Mouse (Mus musculus): ENCODE results near the gene Cdc14a. TPM values are rescaled to one million over a fixed set of nuclear protein-coding genes. Genes with fewer than 3 reads are reported as not detected.

Cdc14a gene
- polyA plus RNA-seq, 1 experiment: 8.0 TPM

GRCm38 (mm10) chr3:116421121-116421520 lies 2.7 kb downstream of the Cdc14a start:
- Histone ChIP-seq H3K27ac (ENCODE audit: control insufficient read depth, insufficient read depth, low read length) (no peak overlapping the region), H3K4me1 (replicated peaks; ENCODE audit: control insufficient read depth, insufficient read depth, low read length) (peaks cover 3% of the 10 kb centered on the region; the same call in 1 of the 2 replicates), H3K27me3 (ENCODE audit: control insufficient read depth, insufficient read depth, low read length) (no peaks in the 10 kb centered on the region), H3K4me3 (ENCODE audit: control insufficient read depth, insufficient read depth, low read length) (no peak overlapping the region), H3K36me3 (ENCODE audit: control insufficient read depth, insufficient read depth, low read length) (no peaks in the 10 kb centered on the region)
- 97% methylated on average over 6 of the region's 6 CpGs for WGBS
- no peak for DNase-seq
- TF ChIP-seq POLR2A (IDR thresholded peaks at IDR 0.05; ENCODE audit: control insufficient read depth, extremely low read depth, insufficient read depth, low read length, poor library complexity) (no peak), CTCF (IDR thresholded peaks at IDR 0.05; ENCODE audit: borderline replicate concordance, control insufficient read depth, extremely low read depth, insufficient read depth, low read length, poor library complexity) (no peak)

GRCm38 (mm10) chr3:116419791-116420190 lies 4.0 kb downstream of the Cdc14a start:
- H3K4me3 ChIP-seq (ENCODE audit: control insufficient read depth, insufficient read depth, low read length): no peak overlapping the region
- no peaks in the 10 kb centered on the region for H3K27me3 ChIP-seq (ENCODE audit: control insufficient read depth, insufficient read depth, low read length)
- no peak for DNase-seq
- no peak for TF ChIP-seq POLR2A (IDR thresholded peaks at IDR 0.05; ENCODE audit: control insufficient read depth, extremely low read depth, insufficient read depth, low read length, poor library complexity)
- no peak for TF ChIP-seq CTCF (IDR thresholded peaks at IDR 0.05; ENCODE audit: borderline replicate concordance, control insufficient read depth, extremely low read depth, insufficient read depth, low read length, poor library complexity)
- WGBS: 96% methylated on average over 11 of the region's 11 CpGs
- no peaks in the 10 kb centered on the region for H3K36me3 ChIP-seq (ENCODE audit: control insufficient read depth, insufficient read depth, low read length)
- peaks cover 5% of the 10 kb centered on the region for H3K4me1 ChIP-seq (replicated peaks; ENCODE audit: control insufficient read depth, insufficient read depth, low read length)
- H3K27ac ChIP-seq (ENCODE audit: control insufficient read depth, insufficient read depth, low read length): no peak overlapping the region

- 92% methylated on average over 3 of the region's 3 CpGs for WGBS
- no peak overlapping the region for H3K4me3 ChIP-seq (ENCODE audit: control insufficient read depth, insufficient read depth, low read length)
Observed at GRCm38 (mm10) chr3:116414451-116414860, 9.4 kb downstream of the Cdc14a start.

GRCm38 (mm10) chr3:116412954-116413724 lies 10.7 kb downstream of the Cdc14a start:
- 74% methylated on average over 4 of the region's 4 CpGs for WGBS
- no peaks in the 10 kb centered on the region for H3K36me3 ChIP-seq (ENCODE audit: control insufficient read depth, insufficient read depth, low read length)
- no peak for TF ChIP-seq CTCF (IDR thresholded peaks at IDR 0.05; ENCODE audit: borderline replicate concordance, control insufficient read depth, extremely low read depth, insufficient read depth, low read length, poor library complexity)
- no peak for TF ChIP-seq POLR2A (IDR thresholded peaks at IDR 0.05; ENCODE audit: control insufficient read depth, extremely low read depth, insufficient read depth, low read length, poor library complexity)

More at GRCm38 (mm10) chr3:116414451-116414860, 9.4 kb downstream of the Cdc14a start:
- Histone ChIP-seq H3K27me3 (ENCODE audit: control insufficient read depth, insufficient read depth, low read length) (no peaks in the 10 kb centered on the region), H3K36me3 (ENCODE audit: control insufficient read depth, insufficient read depth, low read length) (no peaks in the 10 kb centered on the region), H3K4me1 (replicated peaks; ENCODE audit: control insufficient read depth, insufficient read depth, low read length) (peaks cover 2% of the 10 kb centered on the region; the same call in 1 of the 2 replicates), H3K27ac (ENCODE audit: control insufficient read depth, insufficient read depth, low read length) (no peak overlapping the region)
- no peak for DNase-seq
- TF ChIP-seq POLR2A (IDR thresholded peaks at IDR 0.05; ENCODE audit: control insufficient read depth, extremely low read depth, insufficient read depth, low read length, poor library complexity) (no peak), CTCF (IDR thresholded peaks at IDR 0.05; ENCODE audit: borderline replicate concordance, control insufficient read depth, extremely low read depth, insufficient read depth, low read length, poor library complexity) (no peak)

GRCm38 (mm10) chr3:116410051-116410450 lies 13.8 kb downstream of the Cdc14a start:
- whole genome bisulfite sequencing: 85% methylated on average over 7 of the region's 7 CpGs
- no peak for DNase-seq
- Histone ChIP-seq H3K27me3 (ENCODE audit: control insufficient read depth, insufficient read depth, low read length) (no peaks in the 10 kb centered on the region), H3K27ac (ENCODE audit: control insufficient read depth, insufficient read depth, low read length) (no peak overlapping the region), H3K4me1 (replicated peaks; ENCODE audit: control insufficient read depth, insufficient read depth, low read length) (no peaks in the 10 kb centered on the region), H3K36me3 (ENCODE audit: control insufficient read depth, insufficient read depth, low read length) (no peaks in the 10 kb centered on the region), H3K4me3 (ENCODE audit: control insufficient read depth, insufficient read depth, low read length) (no peak overlapping the region)
- TF ChIP-seq CTCF (IDR thresholded peaks at IDR 0.05; ENCODE audit: borderline replicate concordance, control insufficient read depth, extremely low read depth, insufficient read depth, low read length, poor library complexity): no peak
- TF ChIP-seq POLR2A (IDR thresholded peaks at IDR 0.05; ENCODE audit: control insufficient read depth, extremely low read depth, insufficient read depth, low read length, poor library complexity): no peak

More at GRCm38 (mm10) chr3:116412954-116413724, 10.7 kb downstream of the Cdc14a start:
- Histone ChIP-seq H3K4me1 (replicated peaks; ENCODE audit: control insufficient read depth, insufficient read depth, low read length) (peaks cover 2% of the 10 kb centered on the region; the same call in 1 of the 2 replicates), H3K27ac (ENCODE audit: control insufficient read depth, insufficient read depth, low read length) (no peak overlapping the region), H3K4me3 (ENCODE audit: control insufficient read depth, insufficient read depth, low read length) (no peak overlapping the region), H3K27me3 (ENCODE audit: control insufficient read depth, insufficient read depth, low read length) (no peaks in the 10 kb centered on the region)
- no peak for DNase-seq

- Histone ChIP-seq H3K27me3 (ENCODE audit: control insufficient read depth, insufficient read depth, low read length) (no peaks in the 10 kb centered on the region), H3K4me1 (replicated peaks; ENCODE audit: control insufficient read depth, insufficient read depth, low read length) (no peaks in the 10 kb centered on the region), H3K36me3 (ENCODE audit: control insufficient read depth, insufficient read depth, low read length) (no peaks in the 10 kb centered on the region), H3K27ac (ENCODE audit: control insufficient read depth, insufficient read depth, low read length) (no peak overlapping the region), H3K4me3 (ENCODE audit: control insufficient read depth, insufficient read depth, low read length) (no peak overlapping the region)
- WGBS: 96% methylated on average over 8 of the region's 8 CpGs
- no peak for DNase-seq
- TF ChIP-seq CTCF (IDR thresholded peaks at IDR 0.05; ENCODE audit: borderline replicate concordance, control insufficient read depth, extremely low read depth, insufficient read depth, low read length, poor library complexity): no peak
Observed at GRCm38 (mm10) chr3:116409486-116409885, 14.3 kb downstream of the Cdc14a start.

Measured in thymus, adult 2 months (tissue).